12 mouse cellular contexts compared by ENCODE assay signal in genomic region chr17:67087585-67087984, GRCm38 (mm10).
DNase-seq lines count a peak whose midpoint lies in the region; ATAC-seq and TF ChIP-seq lines count a peak whose summit lies in the region.
"Had no signal": no experiment of that assay in that cellular context is flagged by ENCODE, and none has a peak within 500 bp of the region (broad histone marks: within the 10 kb centered on the region; RNA-seq: fewer than 3 reads in every experiment).

No protein-coding gene starts in this region.

- H3K27ac ChIP-seq in heart, postnatal 0 days (ENCODE audit: low read depth), result no peak overlapping the region
- H3K27ac ChIP-seq in heart, embryonic 11.5 days (ENCODE audit: low read depth, low read length), result no peak overlapping the region
- no peak overlapping the region for H3K27ac ChIP-seq in liver, postnatal 0 days (ENCODE audit: low read depth)
- H3K27ac ChIP-seq in liver, embryonic 11.5 days (ENCODE audit: low read depth, low read length), result no peak overlapping the region
- H3K27ac ChIP-seq: heart, embryonic 15.5 days; limb, embryonic 10.5 days had no signal

- H3K9ac ChIP-seq in heart, postnatal 0 days (replicated peaks; ENCODE audit: low read depth, low read length), result no peak overlapping the region
- no peak overlapping the region for H3K9ac ChIP-seq in heart, embryonic 11.5 days (ENCODE audit: low read depth, low read length)
- no peak overlapping the region for H3K9ac ChIP-seq in liver, postnatal 0 days (replicated peaks)
- no peak overlapping the region for H3K9ac ChIP-seq in liver, embryonic 11.5 days (ENCODE audit: low read depth, low read length)
- H3K9ac ChIP-seq: heart, embryonic 15.5 days had no signal

- peak; percentile 26; the same call in 1 of the 2 replicates for TF ChIP-seq CTCF in heart, postnatal 0 days (IDR thresholded peaks at IDR 0.05; ENCODE audit: low read depth)
- peak; percentile 33 for TF ChIP-seq CTCF in liver, postnatal 0 days (IDR thresholded peaks at IDR 0.05; ENCODE audit: low read depth)

- H3K4me1 ChIP-seq in heart, postnatal 0 days (ENCODE audit: control insufficient read depth, insufficient read depth), result peaks cover 17% of the 10 kb centered on the region
- H3K4me1 ChIP-seq in heart, embryonic 11.5 days (ENCODE audit: control insufficient read depth, insufficient read depth, low read length), result 0 out of 2 replicates have a peak, but pooled peaks cover 2% of the 10 kb centered on the region
- H3K4me1 ChIP-seq in liver, postnatal 0 days (ENCODE audit: insufficient read depth), result no peaks in the 10 kb centered on the region
- H3K4me1 ChIP-seq in liver, embryonic 11.5 days (replicated peaks; ENCODE audit: control insufficient read depth, insufficient read depth, low read length), result no peaks in the 10 kb centered on the region
- H3K4me1 ChIP-seq: megakaryocyte, embryonic 14.5 days had no signal

- H3K4me2 ChIP-seq in heart, postnatal 0 days (ENCODE audit: low read depth, low read length), result no peak overlapping the region
- no peak overlapping the region for H3K4me2 ChIP-seq in heart, embryonic 11.5 days
- H3K4me2 ChIP-seq in liver, postnatal 0 days (ENCODE audit: low read depth, low read length), result no peak overlapping the region
- H3K4me2 ChIP-seq in liver, embryonic 11.5 days, result no peak overlapping the region
- H3K4me2 ChIP-seq: heart, embryonic 15.5 days had no signal

- DNase-seq in heart, postnatal 0 days (ENCODE audit: low spot score), result no peak
- no peak for DNase-seq in liver, postnatal 0 days
- no peak for DNase-seq in liver, embryonic 11.5 days (ENCODE audit: low spot score)
- DNase-seq in embryo, embryonic 11 days, result peak; percentile 22
- peak; percentile 54 for DNase-seq in testis, postnatal 10 days (ENCODE audit: low spot score)
- DNase-seq in left cerebral cortex, adult 11 months (ENCODE audit: low spot score), result no peak
- no peak for DNase-seq in gastrocnemius, postnatal 25 days
- DNase-seq: right cerebral cortex, postnatal 25 days had no signal

- no peak overlapping the region for H3K4me3 ChIP-seq in heart, postnatal 0 days (ENCODE audit: low read depth, low read length)
- H3K4me3 ChIP-seq in heart, embryonic 11.5 days (ENCODE audit: low read depth, low read length), result no peak overlapping the region
- H3K4me3 ChIP-seq in liver, postnatal 0 days (ENCODE audit: low read depth, low read length), result no peak overlapping the region
- H3K4me3 ChIP-seq in liver, embryonic 11.5 days (ENCODE audit: low read depth, low read length), result no peak overlapping the region
- H3K4me3 ChIP-seq: heart, embryonic 15.5 days; limb, embryonic 10.5 days had no signal

- ATAC-seq in heart, postnatal 0 days (ENCODE audit: insufficient read depth, low read depth), result no peak
- no peak for ATAC-seq in heart, embryonic 11.5 days (replicated peaks; ENCODE audit: insufficient number of reproducible peaks, low FRiP score, low TSS enrichment)
- ATAC-seq in liver, postnatal 0 days, result no peak
- no peak for ATAC-seq in liver, embryonic 11.5 days (replicated peaks; ENCODE audit: low FRiP score)

- no peak for TF ChIP-seq EP300 in heart, postnatal 0 days (IDR thresholded peaks at IDR 0.05; ENCODE audit: low read depth)
- no peak for TF ChIP-seq EP300 in liver, postnatal 0 days (IDR thresholded peaks at IDR 0.05; ENCODE audit: low read depth)

- no peaks in the 10 kb centered on the region for H3K9me3 ChIP-seq in heart, postnatal 0 days (replicated peaks; ENCODE audit: control insufficient read depth, low read length)
- H3K9me3 ChIP-seq in heart, embryonic 11.5 days (replicated peaks; ENCODE audit: control insufficient read depth, low read length), result no peaks in the 10 kb centered on the region
- H3K9me3 ChIP-seq in liver, postnatal 0 days (ENCODE audit: low read length), result no peaks in the 10 kb centered on the region
- no peaks in the 10 kb centered on the region for H3K9me3 ChIP-seq in liver, embryonic 11.5 days (ENCODE audit: control insufficient read depth, low read length)
- H3K9me3 ChIP-seq: heart, embryonic 15.5 days; limb, embryonic 10.5 days had no signal

- H3K36me3 ChIP-seq in heart, postnatal 0 days (replicated peaks; ENCODE audit: control insufficient read depth, insufficient read depth, low read length), result no peaks in the 10 kb centered on the region
- no peaks in the 10 kb centered on the region for H3K36me3 ChIP-seq in heart, embryonic 11.5 days (ENCODE audit: control insufficient read depth, insufficient read depth, low read length)
- no peaks in the 10 kb centered on the region for H3K36me3 ChIP-seq in liver, postnatal 0 days (replicated peaks; ENCODE audit: insufficient read depth, low read length)
- no peaks in the 10 kb centered on the region for H3K36me3 ChIP-seq in liver, embryonic 11.5 days (ENCODE audit: control insufficient read depth, insufficient read depth, low read length)
- H3K36me3 ChIP-seq: heart, embryonic 15.5 days; limb, embryonic 10.5 days had no signal

- H3K27me3 ChIP-seq in heart, postnatal 0 days (ENCODE audit: control insufficient read depth, insufficient read depth, low read length), result no peaks in the 10 kb centered on the region
- no peaks in the 10 kb centered on the region for H3K27me3 ChIP-seq in heart, embryonic 11.5 days (ENCODE audit: control insufficient read depth, insufficient read depth, low read length)
- no peaks in the 10 kb centered on the region for H3K27me3 ChIP-seq in liver, postnatal 0 days (ENCODE audit: insufficient read depth, low read length)
- H3K27me3 ChIP-seq in liver, embryonic 11.5 days (replicated peaks; ENCODE audit: control insufficient read depth, insufficient read depth, low read length), result no peaks in the 10 kb centered on the region
- H3K27me3 ChIP-seq: heart, embryonic 15.5 days; megakaryocyte, embryonic 14.5 days had no signal

- WGBS in heart, postnatal 0 days, result 64% methylated on average over 5 of the region's 5 CpGs
- WGBS in heart, embryonic 11.5 days (ENCODE audit: insufficient replicate concordance), result 65% methylated on average over 5 of the region's 5 CpGs
- WGBS in liver, postnatal 0 days (ENCODE audit: insufficient replicate concordance), result 58% methylated on average over 5 of the region's 5 CpGs
- WGBS in liver, embryonic 11.5 days, result 54% methylated on average over 5 of the region's 5 CpGs

Comparison
In these comparisons a context has a peak if more than half of its experiments do, and no peak if none do; other contexts are left out.
1. DNase-seq: peak in embryo, embryonic 11 days (single experiment) and testis, postnatal 10 days (single experiment); none in heart, postnatal 0 days (single experiment), liver, postnatal 0 days (single experiment), liver, embryonic 11.5 days (single experiment), left cerebral cortex, adult 11 months (single experiment) and gastrocnemius, postnatal 25 days (single experiment).